Mouse (Mus musculus): ENCODE measurements around the gene Syt13.

GRCm38 (mm10) chr2:92948699-92949300 lies 33.9 kb downstream of the Syt13 start:
- TF ChIP-seq USF1 (IDR thresholded peaks at IDR 0.05; ENCODE audit: low read depth) (no peak), CTCF (IDR thresholded peaks at IDR 0.05; ENCODE audit: control insufficient read depth, insufficient read depth, insufficient read length) (no peak), CEBPB (IDR thresholded peaks at IDR 0.05; ENCODE audit: low read depth) (no peak), FOSL1 (IDR thresholded peaks at IDR 0.05; ENCODE audit: insufficient read depth, low read length, poor library complexity, severe bottlenecking) (no peak), MYOD1 (IDR thresholded peaks at IDR 0.05; ENCODE audit: control insufficient read depth, insufficient read length, low read depth) (no peak), MAX (IDR thresholded peaks at IDR 0.05) (no peak), MYOG (IDR thresholded peaks at IDR 0.05; ENCODE audit: control insufficient read depth, extremely low read depth, insufficient read length) (no peak)

All from C2C12 (cell line).